Mouse (Mus musculus) mature B cell (primary cell): ENCODE measurements around the gene 4933406M09Rik.

Experiments used
- in situ Hi-C: fragments of 300-500 bp; cut with MboI; formaldehyde crosslinking; loops from 2 replicates; pipeline ENCODE4 v1.14.3; 2019

4933406M09Rik gene

DNA sequence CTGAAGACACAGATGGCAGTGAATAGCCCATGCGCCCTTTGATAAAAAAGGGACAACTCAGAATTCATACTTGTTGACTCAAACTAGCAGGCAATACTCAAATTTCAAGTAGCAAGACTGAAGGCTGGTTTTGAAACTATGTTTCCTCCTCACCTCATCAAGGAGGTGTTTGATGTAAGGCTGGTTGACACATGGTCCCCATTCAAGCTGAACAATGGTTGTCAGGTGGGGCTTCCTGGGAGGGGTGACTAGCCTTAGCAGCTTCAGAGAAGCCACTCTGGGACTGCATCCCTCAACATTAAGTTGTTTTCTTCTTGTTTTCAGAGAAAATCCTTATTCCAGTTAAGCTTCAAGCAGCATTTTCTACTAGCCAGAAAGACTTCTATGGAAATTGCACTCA, at the start of gene 4933406M09Rik:
4933406M09Rik (plus strand) TSS at position 275 of the 400 bp plus-strand sequence.
- in situ Hi-C loops, result no loop called here

- in situ Hi-C loops, result no loop called here
Observed at GRCm38 (mm10) chr1:134336958-134337710, 48.6 kb upstream of the 4933406M09Rik start.

DNA sequence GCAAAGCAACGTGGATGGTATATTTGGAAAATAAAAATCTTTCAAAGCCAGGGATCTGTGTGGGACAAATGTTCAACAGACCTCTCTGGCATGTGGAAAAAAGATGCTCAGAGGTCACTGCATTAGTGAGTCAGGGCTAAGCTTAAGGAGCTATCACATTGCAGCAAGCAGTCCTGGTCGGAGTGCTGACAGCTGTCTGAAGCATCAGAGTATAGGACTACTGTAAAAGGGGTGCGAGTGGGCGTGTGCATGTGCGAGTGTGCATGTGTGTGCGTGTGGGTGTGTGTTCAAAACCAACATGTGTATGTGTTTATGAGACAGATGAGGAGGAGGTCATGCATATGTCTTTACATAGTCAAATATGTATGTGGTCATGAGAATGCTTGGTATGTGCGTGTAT, 46.6 kb upstream of the 4933406M09Rik start:
- in situ Hi-C loops, result no loop called here

GRCm38 (mm10) chr1:134339757-134340619, 45.8 kb upstream of the 4933406M09Rik start:
- in situ Hi-C loops, result no loop called here

GRCm38 (mm10) chr1:134341641-134342277, 44.0 kb upstream of the 4933406M09Rik start:
- in situ Hi-C loops, result no loop called here

DNA sequence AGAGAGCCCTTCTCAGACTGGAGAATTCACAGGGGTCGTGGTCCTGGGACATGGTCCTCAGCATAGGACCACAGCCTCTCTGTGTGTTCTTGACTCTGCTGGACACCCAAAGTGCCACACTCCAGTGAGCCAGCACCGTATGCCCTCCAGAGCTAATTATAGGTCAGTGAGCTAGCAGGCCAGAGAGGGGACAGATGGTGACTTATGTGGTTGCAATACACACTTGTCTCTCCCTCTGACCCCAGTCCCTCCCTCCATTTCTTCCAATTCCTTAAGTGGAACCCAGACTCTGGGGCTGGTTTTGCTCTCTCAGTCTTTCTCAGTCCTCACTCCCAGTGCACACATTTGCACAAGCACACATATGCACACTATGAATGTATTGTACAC, 43.5 kb upstream of the 4933406M09Rik start:
- in situ Hi-C loops, result no loop called here

GRCm38 (mm10) chr1:134342781-134343310, 42.9 kb upstream of the 4933406M09Rik start:
- in situ Hi-C loops, result no loop called here

GRCm38 (mm10) chr1:134343567-134343966, 42.2 kb upstream of the 4933406M09Rik start:
- in situ Hi-C loops, result no loop called here

GRCm38 (mm10) chr1:134344005-134344950, 41.5 kb upstream of the 4933406M09Rik start:
- in situ Hi-C loops, result no loop called here

- in situ Hi-C loops, result no loop called here
Observed at GRCm38 (mm10) chr1:134345075-134345474, 40.7 kb upstream of the 4933406M09Rik start.

DNA sequence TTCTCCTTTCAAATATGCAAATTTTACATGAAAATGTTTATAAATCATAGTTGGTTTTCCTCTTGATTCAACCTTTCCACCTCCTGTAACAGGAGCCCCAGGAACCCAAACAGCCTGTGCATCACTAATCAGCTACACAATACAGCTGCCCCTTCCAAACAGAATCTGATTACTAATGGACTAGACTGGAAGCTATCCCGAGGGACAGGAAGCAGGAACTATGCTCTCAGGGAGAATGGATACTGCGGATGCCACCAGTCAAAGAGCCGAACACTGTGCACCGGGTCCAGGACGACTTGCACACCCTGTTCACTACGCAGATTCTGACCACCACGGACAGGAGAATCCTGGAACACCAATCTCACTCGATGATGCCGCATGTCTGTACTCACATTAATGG, 37.9 kb upstream of the 4933406M09Rik start:
- in situ Hi-C loops, result no loop called here

- in situ Hi-C loops, result no loop called here
Observed at GRCm38 (mm10) chr1:134353326-134353725, 32.4 kb upstream of the 4933406M09Rik start.

DNA sequence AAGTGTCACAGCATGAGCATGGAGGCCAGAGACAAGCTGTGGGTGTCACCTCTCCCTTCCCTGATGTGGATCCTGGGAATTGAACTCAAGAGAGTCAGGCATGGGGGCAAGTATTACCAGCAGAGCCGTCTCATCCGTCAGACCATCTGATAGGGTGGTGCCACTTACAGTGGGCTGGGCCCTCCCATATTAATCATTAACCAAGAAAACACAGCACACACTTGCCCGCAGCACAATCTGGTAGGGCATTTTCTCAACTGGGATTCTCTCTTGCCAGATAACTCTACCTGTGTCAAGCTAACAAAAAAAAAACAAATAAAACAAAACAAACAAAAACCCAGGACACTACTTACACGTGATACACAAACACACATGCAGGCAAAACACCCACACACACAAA, 28.3 kb upstream of the 4933406M09Rik start:
- in situ Hi-C loops, result no loop called here

- in situ Hi-C loops, result no loop called here
Observed at GRCm38 (mm10) chr1:134360656-134361055, 25.1 kb upstream of the 4933406M09Rik start.

DNA sequence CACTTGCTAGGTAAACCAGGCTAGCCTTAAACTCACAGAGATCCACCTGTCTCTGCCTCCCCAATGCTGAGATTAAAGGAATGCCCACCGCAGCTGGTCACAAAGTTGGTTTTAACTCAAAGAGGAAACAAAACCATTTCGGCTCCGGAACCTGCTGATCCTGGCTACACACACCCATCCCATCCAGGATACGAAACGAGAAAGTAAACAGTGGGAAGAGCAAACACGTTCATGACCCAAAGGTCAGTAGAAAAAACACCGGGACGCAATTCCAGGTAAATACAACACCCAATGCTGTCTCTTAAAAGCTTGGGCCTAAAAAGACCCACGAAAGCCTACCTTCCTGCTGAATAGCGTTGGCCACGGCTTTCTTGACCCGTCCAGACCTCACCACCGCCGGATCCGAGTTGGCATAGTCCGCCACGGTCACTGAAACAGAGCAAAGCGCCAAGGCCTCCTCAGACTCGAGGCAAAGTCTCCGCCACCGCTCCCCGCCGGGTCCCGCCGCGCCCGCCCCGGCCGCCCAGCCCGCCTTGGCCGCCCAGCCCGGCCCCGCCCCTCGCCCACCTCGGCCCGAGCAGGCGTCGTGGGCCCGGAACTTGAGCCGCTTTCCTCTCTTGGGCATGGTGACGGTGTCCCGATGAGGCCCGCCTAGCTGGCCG, 24.4 kb upstream of the 4933406M09Rik start:
- in situ Hi-C loops, result no loop called here

- in situ Hi-C loops, result no loop called here
Observed at GRCm38 (mm10) chr1:134361857-134362212, 23.9 kb upstream of the 4933406M09Rik start, which contains the start of gene Tmem183a. Tmem183a (minus strand) TSS chr1:134361979.

DNA sequence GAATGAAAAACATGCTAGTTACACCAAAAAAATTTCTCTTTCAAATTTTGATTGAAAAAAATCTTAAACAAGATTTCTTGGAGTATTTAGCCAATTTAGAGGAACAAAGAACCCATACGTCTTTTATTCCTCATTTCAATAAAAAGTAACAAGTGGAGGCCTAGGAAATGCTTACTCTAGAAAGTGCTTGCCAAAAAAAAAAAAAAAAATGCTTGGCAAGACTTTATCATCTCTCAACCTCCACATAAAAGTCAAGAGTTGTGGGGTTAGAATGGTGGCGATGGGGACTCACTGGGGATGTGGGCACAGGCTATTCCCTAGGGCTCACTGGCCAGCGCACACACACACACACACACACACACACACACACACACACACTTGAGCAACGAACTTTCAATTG, 22.5 kb upstream of the 4933406M09Rik start:
- in situ Hi-C loops, result no loop called here

GRCm38 (mm10) chr1:134365491-134365890, 20.2 kb upstream of the 4933406M09Rik start:
- in situ Hi-C loops, result no loop called here

GRCm38 (mm10) chr1:134368777-134369337, 16.9 kb upstream of the 4933406M09Rik start:
- in situ Hi-C loops, result no loop called here

DNA sequence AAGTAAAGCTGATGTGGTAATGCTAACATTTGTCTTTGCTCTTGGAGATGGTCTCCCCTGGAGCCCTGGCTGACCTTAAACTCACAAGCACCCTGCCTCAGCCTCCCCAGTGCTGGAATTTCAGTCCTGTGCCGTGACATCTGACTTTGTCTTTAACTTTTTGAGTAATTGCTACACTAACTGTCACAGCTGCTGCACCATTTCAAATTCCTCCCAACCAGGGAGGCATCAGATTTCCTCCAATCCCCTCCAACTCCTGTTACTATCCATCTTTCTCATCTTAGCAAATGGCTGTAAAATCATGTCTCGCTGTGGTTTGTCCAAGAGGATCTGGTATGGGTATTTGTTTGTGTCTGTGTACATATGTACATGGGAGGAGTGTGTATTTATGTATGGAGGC, 11.6 kb upstream of the 4933406M09Rik start:
- in situ Hi-C loops, result no loop called here
